Mouse (Mus musculus): ENCODE measurements around the gene Eepd1.

Gene Eepd1

GRCm38 (mm10) chr9:25526516-25526915 lies 45.2 kb downstream of the Eepd1 start:
- in situ Hi-C loops (cut with MboI; ENCODE audit: unreplicated experiment in 2 of 2): no loop called here

- in situ Hi-C loops (cut with MboI; ENCODE audit: unreplicated experiment in 2 of 2): no loop called here
Observed at GRCm38 (mm10) chr9:25526927-25527337, 45.6 kb downstream of the Eepd1 start.

DNA sequence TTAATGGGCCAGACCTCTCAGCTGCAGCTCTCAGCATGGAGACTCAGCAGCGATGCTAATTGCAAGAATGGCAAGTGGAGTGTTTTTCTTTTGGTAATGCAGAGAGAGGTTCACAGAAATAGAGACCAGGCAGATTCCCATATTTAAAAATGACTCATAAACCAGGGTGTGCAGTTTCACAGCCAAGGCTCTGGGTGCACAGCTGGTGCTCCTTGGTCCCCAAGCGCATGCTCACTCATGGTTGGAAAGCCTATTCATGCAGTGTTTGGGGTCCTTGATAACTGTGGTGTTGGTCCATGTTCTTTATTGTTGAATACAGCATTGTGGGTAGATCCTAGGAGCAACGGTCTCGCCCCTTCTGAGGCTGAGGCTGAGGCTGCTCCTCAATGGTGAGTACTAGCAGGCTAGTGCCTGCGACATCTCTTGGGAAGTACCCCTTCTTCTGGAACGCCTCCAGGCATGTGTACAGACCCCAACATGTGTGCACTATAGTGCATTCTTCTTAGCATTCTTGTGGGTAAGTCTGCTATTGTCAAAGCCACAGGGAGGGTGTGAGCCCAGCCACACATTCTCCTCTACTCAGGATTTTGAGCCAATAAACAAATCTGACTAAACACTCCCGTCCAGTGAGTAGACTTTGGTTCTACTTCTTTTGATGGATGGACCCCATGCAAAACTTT lies 46.2 kb downstream of the Eepd1 start:
- in situ Hi-C loops (cut with MboI; ENCODE audit: unreplicated experiment in 2 of 2): no loop called here

DNA sequence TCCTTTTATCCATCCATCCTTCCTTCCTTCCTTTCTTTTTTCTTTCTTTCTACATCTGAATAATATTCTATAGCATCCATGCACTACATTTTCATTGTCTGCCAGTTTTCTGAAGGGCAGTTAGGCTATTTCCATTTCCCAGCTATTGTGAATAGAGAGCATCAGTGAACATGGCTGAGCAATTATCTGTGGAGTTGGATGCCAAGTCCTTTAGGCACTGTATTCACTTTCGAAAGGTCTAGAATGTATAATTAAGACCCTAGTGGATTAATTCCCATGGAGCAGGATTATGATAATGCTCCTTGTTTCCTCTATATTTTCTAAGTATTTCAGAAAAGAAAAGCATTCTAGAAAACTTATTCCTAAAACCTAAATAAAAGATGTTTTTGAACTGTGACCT lies 50.3 kb downstream of the Eepd1 start:
- in situ Hi-C loops (cut with MboI; ENCODE audit: unreplicated experiment in 2 of 2): no loop called here

- in situ Hi-C loops (cut with MboI; ENCODE audit: unreplicated experiment in 2 of 2): no loop called here
Observed at GRCm38 (mm10) chr9:25532105-25532504, 50.8 kb downstream of the Eepd1 start.

DNA sequence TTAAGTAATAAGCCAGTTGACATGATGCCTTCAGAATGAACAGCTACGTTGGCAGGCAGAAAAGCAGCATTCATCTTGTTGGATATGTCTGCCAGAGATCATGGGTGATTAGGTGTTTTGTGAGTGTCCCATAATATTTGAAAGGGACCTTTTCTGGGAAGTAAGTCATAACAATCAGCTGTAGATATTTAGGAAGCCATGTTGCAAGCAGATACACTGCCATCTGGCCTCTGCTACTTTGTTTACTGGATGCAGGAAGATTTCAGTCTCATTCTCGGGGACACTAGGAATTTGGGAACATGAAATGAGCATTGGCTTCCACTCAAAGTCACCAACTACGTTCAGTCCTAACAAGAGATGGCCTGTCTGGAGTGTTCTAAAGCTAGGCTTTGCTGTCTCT lies 54.1 kb downstream of the Eepd1 start:
- in situ Hi-C loops (cut with MboI; ENCODE audit: unreplicated experiment in 2 of 2): no loop called here

- in situ Hi-C loops (cut with MboI; ENCODE audit: unreplicated experiment in 2 of 2): no loop called here
Observed at GRCm38 (mm10) chr9:25539461-25539860, 58.1 kb downstream of the Eepd1 start.

- in situ Hi-C loops (cut with MboI; ENCODE audit: unreplicated experiment in 2 of 2): no loop called here
Observed at GRCm38 (mm10) chr9:25541355-25541754, 60.0 kb downstream of the Eepd1 start.

- in situ Hi-C loops (cut with MboI; ENCODE audit: unreplicated experiment in 2 of 2): no loop called here
Observed at GRCm38 (mm10) chr9:25545212-25545611, 63.9 kb downstream of the Eepd1 start.

- in situ Hi-C loops (cut with MboI; ENCODE audit: unreplicated experiment in 2 of 2): no loop called here
Observed at GRCm38 (mm10) chr9:25549130-25550060, 68.0 kb downstream of the Eepd1 start.

GRCm38 (mm10) chr9:25550196-25550595 lies 68.8 kb downstream of the Eepd1 start:
- in situ Hi-C loops (cut with MboI; ENCODE audit: unreplicated experiment in 2 of 2): no loop called here

DNA sequence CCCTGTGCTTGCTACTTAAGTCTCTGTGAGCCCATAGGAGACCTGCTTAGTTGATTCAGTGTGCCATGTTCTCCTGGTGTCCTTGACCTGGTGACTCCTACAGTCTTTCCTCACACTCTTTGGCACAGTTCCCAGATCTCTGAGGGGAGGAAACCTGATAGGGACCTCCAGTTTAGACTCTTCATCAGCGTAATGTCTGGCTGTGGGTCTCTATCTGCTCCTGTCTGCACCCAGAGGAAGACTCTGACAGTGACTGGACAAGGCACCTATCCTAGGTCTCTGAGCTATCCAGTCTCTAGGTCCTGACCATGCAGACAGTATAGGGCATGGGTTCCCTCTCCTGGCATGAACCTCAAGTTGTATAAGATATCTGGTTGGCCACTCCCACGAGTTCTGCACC lies 71.2 kb downstream of the Eepd1 start:
- in situ Hi-C loops (cut with MboI; ENCODE audit: unreplicated experiment in 2 of 2): no loop called here

- in situ Hi-C loops (cut with MboI; ENCODE audit: unreplicated experiment in 2 of 2): no loop called here
Observed at GRCm38 (mm10) chr9:25554246-25554803, 73.0 kb downstream of the Eepd1 start.

- in situ Hi-C loops (cut with MboI; ENCODE audit: unreplicated experiment in 2 of 2): no loop called here
Observed at GRCm38 (mm10) chr9:25555261-25555660, 73.9 kb downstream of the Eepd1 start.

DNA sequence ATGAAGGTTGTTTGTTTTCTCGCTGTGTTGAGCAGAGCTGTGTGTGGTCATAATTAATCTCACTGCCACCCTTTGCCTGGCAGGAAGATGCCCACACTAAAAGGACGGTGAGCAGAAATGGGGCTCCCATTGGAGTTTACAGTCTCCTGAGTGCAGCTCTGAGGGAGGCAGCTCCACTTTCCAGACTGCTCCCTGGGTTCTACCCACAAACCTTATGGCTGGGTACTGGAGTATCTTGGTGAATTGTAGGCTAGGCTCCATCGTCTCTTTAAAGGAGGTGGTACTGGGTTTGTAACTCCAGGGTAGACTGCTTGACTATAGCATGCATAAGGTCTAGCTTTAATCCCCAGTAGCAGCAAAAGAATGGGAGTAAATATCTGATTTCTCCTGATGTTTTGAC lies 74.7 kb downstream of the Eepd1 start:
- in situ Hi-C loops (cut with MboI; ENCODE audit: unreplicated experiment in 2 of 2): no loop called here

GRCm38 (mm10) chr9:25557378-25557777 lies 76.0 kb downstream of the Eepd1 start:
- in situ Hi-C loops (cut with MboI; ENCODE audit: unreplicated experiment in 2 of 2): no loop called here

- in situ Hi-C loops (cut with MboI; ENCODE audit: unreplicated experiment in 2 of 2): no loop called here
Observed at GRCm38 (mm10) chr9:25558834-25559233, 77.5 kb downstream of the Eepd1 start.

GRCm38 (mm10) chr9:25560016-25560758 lies 78.8 kb downstream of the Eepd1 start:
- in situ Hi-C loops (cut with MboI; ENCODE audit: unreplicated experiment in 2 of 2): no loop called here

DNA sequence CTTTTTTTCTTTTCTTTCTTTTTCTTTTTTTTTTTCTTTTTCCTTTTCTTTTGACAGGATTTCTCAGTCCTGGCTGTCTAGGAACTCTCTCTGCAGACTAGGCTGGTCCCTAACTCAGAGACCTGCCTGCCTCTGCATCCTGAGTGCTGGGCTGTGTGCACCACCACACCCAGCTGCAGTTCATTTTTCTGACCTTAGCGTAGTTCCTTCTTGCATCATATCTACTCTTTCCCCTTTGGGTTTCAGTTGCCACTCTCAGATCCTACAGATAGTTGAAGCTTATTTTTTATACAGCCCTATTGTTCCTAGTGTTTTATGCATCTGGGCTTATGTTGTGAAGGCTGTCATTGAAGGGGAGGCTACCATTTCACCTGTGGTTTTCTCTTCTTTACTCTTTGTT lies 79.8 kb downstream of the Eepd1 start:
- in situ Hi-C loops (cut with MboI; ENCODE audit: unreplicated experiment in 2 of 2): no loop called here

GRCm38 (mm10) chr9:25563806-25564205 lies 82.5 kb downstream of the Eepd1 start:
- in situ Hi-C loops (cut with MboI; ENCODE audit: unreplicated experiment in 2 of 2): no loop called here

DNA sequence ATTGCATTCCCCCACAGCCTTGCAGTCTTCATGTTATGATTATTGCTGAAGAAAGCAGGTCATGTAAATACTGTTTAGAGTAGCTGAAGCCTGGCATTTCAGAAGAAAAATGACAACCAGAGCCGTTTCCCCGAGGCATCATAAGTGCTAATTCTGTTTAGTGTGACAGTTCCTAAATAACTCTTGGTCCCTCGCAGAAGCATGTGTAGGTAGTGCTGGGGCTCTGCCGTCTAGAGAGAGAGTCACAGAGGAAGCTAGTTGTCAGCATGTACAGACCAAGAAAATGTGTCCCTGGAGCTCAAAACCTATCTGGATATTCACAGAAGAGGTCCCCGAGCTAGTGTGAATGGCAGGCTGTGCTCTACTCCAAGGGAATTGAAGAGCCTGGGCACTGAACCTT lies 85.7 kb downstream of the Eepd1 start:
- in situ Hi-C loops (cut with MboI; ENCODE audit: unreplicated experiment in 2 of 2): no loop called here
